In the genomic region with DNA sequence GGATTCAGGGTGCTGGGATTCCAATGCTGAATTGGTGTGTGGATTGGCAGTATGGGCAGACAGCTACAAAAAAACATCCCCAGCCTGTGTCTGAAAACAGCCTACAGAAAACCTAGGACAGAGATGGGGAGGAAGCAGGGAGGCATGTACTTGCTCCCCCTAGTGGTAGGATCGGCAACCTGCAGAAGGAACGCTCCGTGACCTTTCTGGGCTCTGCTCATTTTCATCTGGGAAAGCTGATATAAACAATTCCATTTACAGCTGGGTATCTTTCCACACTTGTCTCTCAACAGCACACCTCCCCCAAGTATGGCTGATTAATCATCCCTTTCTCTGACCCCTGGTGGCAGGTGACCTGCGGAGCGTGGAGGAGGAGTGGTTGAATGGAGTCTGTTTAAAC, we compare ENCODE assay signal across 9 mouse cellular contexts. TPM values are rescaled to one million over a fixed set of nuclear protein-coding genes. Genes with fewer than 3 reads are reported as not detected.
DNase-seq lines count a peak whose midpoint lies in the region; ATAC-seq and TF ChIP-seq lines count a peak whose summit lies in the region.
"Had no signal": no experiment of that assay in that cellular context is flagged by ENCODE, and none has a peak within 500 bp of the region (broad histone marks: within the 10 kb centered on the region; RNA-seq: fewer than 3 reads in every experiment).

No protein-coding gene starts in this region.

- TF ChIP-seq POLR2A in liver, adult 2 months (IDR thresholded peaks at IDR 0.05; ENCODE audit: extremely low read depth, insufficient read depth, low read length): no peak
- TF ChIP-seq POLR2A in thymus, adult 2 months (IDR thresholded peaks at IDR 0.05; ENCODE audit: control insufficient read depth, extremely low read depth, insufficient read depth, low read length, poor library complexity): no peak

- no peaks in the 10 kb centered on the region for H3K9me3 ChIP-seq in kidney, embryonic 15.5 days (replicated peaks)

- H3K4me3 ChIP-seq in kidney, embryonic 15.5 days (replicated peaks): no peak overlapping the region
- H3K4me3 ChIP-seq in liver, adult 2 months (ENCODE audit: insufficient read depth, low read depth, low read length): no peak overlapping the region
- no peak overlapping the region for H3K4me3 ChIP-seq in thymus, adult 2 months (ENCODE audit: control insufficient read depth, insufficient read depth, low read length)
- H3K4me3 ChIP-seq: erythroblast, embryonic 14.5 days had no signal

- peak overlapping the region; percentile 71; the same call in 1 of the 2 replicates for H3K27ac ChIP-seq in kidney, embryonic 15.5 days
- peak overlapping the region; percentile 66 for H3K27ac ChIP-seq in liver, adult 2 months (replicated peaks; ENCODE audit: insufficient read depth, low read depth, low read length)
- H3K27ac ChIP-seq in thymus, adult 2 months (ENCODE audit: control insufficient read depth, insufficient read depth, low read length): peak overlapping the region; percentile 67

- H3K9ac ChIP-seq in kidney, embryonic 15.5 days: no peak overlapping the region
- no peak overlapping the region for H3K9ac ChIP-seq in liver, adult 2 months (ENCODE audit: low read depth, low read length)

- 5% methylated on average over 5 of the region's 5 CpGs for WGBS in kidney, embryonic 15.5 days
- 3% methylated on average over 5 of the region's 5 CpGs for WGBS in liver, adult 2 months
- 31% methylated on average over 5 of the region's 5 CpGs for WGBS in thymus, adult 2 months

- peak; percentile 66 for ATAC-seq in kidney, embryonic 15.5 days (replicated peaks; ENCODE audit: low FRiP score)

- no peaks in the 10 kb centered on the region for H3K36me3 ChIP-seq in kidney, embryonic 15.5 days
- H3K36me3 ChIP-seq in liver, adult 2 months (ENCODE audit: control insufficient read depth, insufficient read depth, low read length): peaks cover under 1% of the 10 kb centered on the region; the same call in 1 of the 2 replicates
- no peaks in the 10 kb centered on the region for H3K36me3 ChIP-seq in thymus, adult 2 months (ENCODE audit: control insufficient read depth, insufficient read depth, low read length)

- H3K4me2 ChIP-seq in kidney, embryonic 15.5 days: no peak overlapping the region

- peaks cover 26% of the 10 kb centered on the region for H3K4me1 ChIP-seq in kidney, embryonic 15.5 days
- peaks cover 11% of the 10 kb centered on the region for H3K4me1 ChIP-seq in liver, adult 2 months (ENCODE audit: control insufficient read depth, insufficient read depth, low read length)
- peaks cover 27% of the 10 kb centered on the region for H3K4me1 ChIP-seq in thymus, adult 2 months (replicated peaks; ENCODE audit: control insufficient read depth, insufficient read depth, low read length)

- no peaks in the 10 kb centered on the region for H3K27me3 ChIP-seq in kidney, embryonic 15.5 days
- H3K27me3 ChIP-seq in liver, adult 2 months (ENCODE audit: control insufficient read depth, insufficient read depth, low read length): no peaks in the 10 kb centered on the region
- H3K27me3 ChIP-seq in thymus, adult 2 months (ENCODE audit: control insufficient read depth, insufficient read depth, low read length): no peaks in the 10 kb centered on the region

- DNase-seq in A20 (ENCODE audit: low read depth, low spot score): peak; percentile 74
- peak; percentile 38 for DNase-seq in WW6 (ENCODE audit: low read depth, low spot score)
- peak; percentile 59 to 68 for DNase-seq in cerebellum, postnatal 36 days
- DNase-seq in heart, adult 18-20 months: peak; percentile 80 to 89
- peak; percentile 71 for DNase-seq in liver, adult 2 months (ENCODE audit: extremely low read depth, low read depth, low spot score)
- peak; percentile 51 for DNase-seq in ovary, postnatal 10 days (ENCODE audit: low spot score)
- DNase-seq in thymus, adult 2 months: peak; percentile 74

- H3K79me2 ChIP-seq in liver, adult 2 months (ENCODE audit: control insufficient read depth, insufficient read depth, low read length): no peaks in the 10 kb centered on the region

- peak; percentile 93 for TF ChIP-seq CTCF in liver, adult 2 months (IDR thresholded peaks at IDR 0.05; ENCODE audit: low read depth, low read length)
- TF ChIP-seq CTCF in thymus, adult 2 months (IDR thresholded peaks at IDR 0.05; ENCODE audit: borderline replicate concordance, control insufficient read depth, extremely low read depth, insufficient read depth, low read length, poor library complexity): peak; percentile 78; the same call in 1 of the 2 replicates

RNA-seq across cellular contexts. Expression of a gene that starts 26.2 kb away (rescaled TPM):
- total RNA-seq in heart, adult 18-20 months (2021): 10 to 100 TPM; 10.0 to 30.3 TPM
- 2.1 and 2.4 TPM in 2 replicates for polyA plus RNA-seq in kidney, embryonic 15.5 days (2015; fragmentation: Nextera tagmentation; extraction: Ambion mirVana)
- total RNA-seq in liver, adult 2 months (2014; rRNA removed): 21.8 and 23.9 TPM in 2 replicates
- 29.6 and 40.8 TPM in 2 replicates for polyA plus RNA-seq in liver, adult 2 months (2012; rRNA removed)
- polyA plus RNA-seq in thymus, adult 2 months (2012; rRNA removed): 17.1 and 20.1 TPM in 2 replicates

RNA-seq across cellular contexts. Expression of a gene that starts 26.3 kb away (rescaled TPM):
- 10 to 100 TPM in 1 of 2 experiments, 1 to 10 TPM in 1; 9.2 to 33.3 TPM for total RNA-seq in heart, adult 18-20 months (2021)
- 4.5 and 4.6 TPM in 2 replicates for polyA plus RNA-seq in kidney, embryonic 15.5 days (2015; fragmentation: Nextera tagmentation; extraction: Ambion mirVana)
- total RNA-seq in liver, adult 2 months (2014; rRNA removed): 32.5 and 33.0 TPM in 2 replicates
- 46.1 and 52.9 TPM in 2 replicates for polyA plus RNA-seq in liver, adult 2 months (2012; rRNA removed)
- polyA plus RNA-seq in thymus, adult 2 months (2012; rRNA removed): 58.1 and 60.9 TPM in 2 replicates

RNA-seq across cellular contexts. Expression of a gene that starts 48.9 kb away (rescaled TPM):
- total RNA-seq in heart, adult 18-20 months (2021): not detected
- polyA plus RNA-seq in kidney, embryonic 15.5 days (2015; fragmentation: Nextera tagmentation; extraction: Ambion mirVana): 0.18 TPM in 1 of 2 replicates, not detected in the other
- 0.07 TPM in 1 of 2 replicates, not detected in the other for total RNA-seq in liver, adult 2 months (2014; rRNA removed)
- polyA plus RNA-seq in liver, adult 2 months (2012; rRNA removed): not detected in 2 replicates
- 0.07 and 0.29 TPM in 2 replicates for polyA plus RNA-seq in thymus, adult 2 months (2012; rRNA removed)
- polyA plus RNA-seq: erythroblast, embryonic 14.5 days had no signal

RNA-seq across cellular contexts. Expression of a gene that starts 54.2 kb away (rescaled TPM):
- total RNA-seq in heart, adult 18-20 months (2021): 10 to 100 TPM; 51.2 to 53.4 TPM
- 145 TPM in 2 replicates for polyA plus RNA-seq in kidney, embryonic 15.5 days (2015; fragmentation: Nextera tagmentation; extraction: Ambion mirVana)
- 34.5 and 41.1 TPM in 2 replicates for total RNA-seq in liver, adult 2 months (2014; rRNA removed)
- polyA plus RNA-seq in liver, adult 2 months (2012; rRNA removed): 57.1 and 63.4 TPM in 2 replicates
- 41.3 and 42.0 TPM in 2 replicates for polyA plus RNA-seq in thymus, adult 2 months (2012; rRNA removed)

RNA-seq across cellular contexts. Expression of a gene that starts 57.3 kb away (rescaled TPM):
- 10 to 100 TPM in 1 of 2 experiments, 1 to 10 TPM in 1; 8.7 to 10.0 TPM for total RNA-seq in heart, adult 18-20 months (2021)
- 24.5 and 24.7 TPM in 2 replicates for polyA plus RNA-seq in kidney, embryonic 15.5 days (2015; fragmentation: Nextera tagmentation; extraction: Ambion mirVana)
- total RNA-seq in liver, adult 2 months (2014; rRNA removed): 4.8 and 5.1 TPM in 2 replicates
- polyA plus RNA-seq in liver, adult 2 months (2012; rRNA removed): 2.5 and 3.5 TPM in 2 replicates
- polyA plus RNA-seq in thymus, adult 2 months (2012; rRNA removed): 20.4 and 21.8 TPM in 2 replicates
